Mouse (Mus musculus): ENCODE results near the gene Ppfia2. TPM values are rescaled to one million over a fixed set of nuclear protein-coding genes. Genes with fewer than 3 reads are reported as not detected.

The Ppfia2 gene
- polyA plus RNA-seq, 1 experiment from 2014 or later = 0.27 TPM

DNA sequence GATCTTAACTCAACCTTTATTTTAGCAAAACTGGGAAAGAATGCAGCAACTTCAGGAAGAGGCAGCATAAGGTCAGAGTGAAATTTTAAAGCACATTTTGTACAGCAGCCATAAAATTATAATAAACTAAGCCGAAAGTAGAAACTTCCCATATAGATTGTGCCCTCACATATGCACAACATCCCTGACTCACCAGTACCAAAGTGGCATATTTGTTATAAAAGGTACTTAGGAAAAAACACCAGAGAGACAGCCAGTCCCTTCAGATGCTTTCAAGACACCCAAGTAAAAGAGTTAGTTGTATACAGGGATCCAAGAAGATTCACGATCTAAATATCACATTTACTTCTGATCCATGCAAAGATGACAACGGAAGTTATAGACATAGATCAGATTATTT, 468.7 kb downstream of the Ppfia2 start:
- Histone ChIP-seq H3K36me3 (ENCODE audit: control insufficient read depth, insufficient read depth, low read length) (no peaks in the 10 kb centered on the region), H3K4me2 (ENCODE audit: low read depth, severe bottlenecking) (no peak overlapping the region), H3K9ac (ENCODE audit: low read length) (no peak overlapping the region), H3K4me1 (ENCODE audit: control insufficient read depth, insufficient read depth, low read length) (no peaks in the 10 kb centered on the region), H3K9me3 (ENCODE audit: control insufficient read depth, low read length) (no peaks in the 10 kb centered on the region), H3K27ac (replicated peaks; ENCODE audit: low read depth, low read length) (no peak overlapping the region), H3K27me3 (ENCODE audit: control insufficient read depth, insufficient read depth, low read length) (no peaks in the 10 kb centered on the region), H3K4me3 (ENCODE audit: low read depth, low read length) (no peak overlapping the region)
- 86% methylated on average over 3 of the region's 3 CpGs for WGBS
- ATAC-seq (ENCODE audit: insufficient number of reproducible peaks, low FRiP score, low TSS enrichment, low read depth) (no peak), DNase-seq (ENCODE audit: low spot score) (no peak)

- H3K4me2 ChIP-seq (ENCODE audit: low read depth, severe bottlenecking) = no peak overlapping the region
- H3K36me3 ChIP-seq (ENCODE audit: control insufficient read depth, insufficient read depth, low read length) = no peaks in the 10 kb centered on the region
- WGBS = 89% methylated on average over 1 of the region's 1 CpGs
- no peak overlapping the region for H3K9ac ChIP-seq (ENCODE audit: low read length)
- H3K9me3 ChIP-seq (ENCODE audit: control insufficient read depth, low read length) = no peaks in the 10 kb centered on the region
- no peaks in the 10 kb centered on the region for H3K4me1 ChIP-seq (ENCODE audit: control insufficient read depth, insufficient read depth, low read length)
- no peak overlapping the region for H3K4me3 ChIP-seq (ENCODE audit: low read depth, low read length)
- no peaks in the 10 kb centered on the region for H3K27me3 ChIP-seq (ENCODE audit: control insufficient read depth, insufficient read depth, low read length)
- no peak for ATAC-seq (ENCODE audit: insufficient number of reproducible peaks, low FRiP score, low TSS enrichment, low read depth)
- no peak overlapping the region for H3K27ac ChIP-seq (replicated peaks; ENCODE audit: low read depth, low read length)
- no peak for DNase-seq (ENCODE audit: low spot score)
Measured at GRCm38 (mm10) chr10:106939441-106939840, 469.3 kb downstream of the Ppfia2 start.

DNA sequence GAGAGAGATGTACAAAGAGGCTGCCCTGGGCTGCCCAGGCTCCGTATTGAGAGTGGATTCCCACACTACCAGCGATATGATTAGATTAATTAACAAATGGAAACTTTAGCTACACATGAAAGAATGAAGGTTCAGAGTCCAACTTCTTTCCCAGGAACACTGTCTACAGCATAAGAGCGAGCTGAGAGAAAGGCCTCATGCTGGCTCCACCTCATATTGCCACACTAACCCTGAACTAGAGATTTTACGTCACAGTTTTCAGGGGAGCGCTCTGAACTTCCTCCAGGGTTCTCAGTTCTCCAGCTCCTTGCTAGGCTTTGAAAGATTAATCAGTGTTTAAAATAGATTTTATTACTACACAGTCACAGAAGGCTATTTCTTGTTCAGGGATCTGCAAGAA, 471.2 kb downstream of the Ppfia2 start:
- Histone ChIP-seq H3K9ac (ENCODE audit: low read length) (no peak overlapping the region), H3K27me3 (ENCODE audit: control insufficient read depth, insufficient read depth, low read length) (no peaks in the 10 kb centered on the region), H3K4me2 (ENCODE audit: low read depth, severe bottlenecking) (no peak overlapping the region), H3K36me3 (ENCODE audit: control insufficient read depth, insufficient read depth, low read length) (no peaks in the 10 kb centered on the region), H3K4me1 (ENCODE audit: control insufficient read depth, insufficient read depth, low read length) (no peaks in the 10 kb centered on the region), H3K9me3 (ENCODE audit: control insufficient read depth, low read length) (no peaks in the 10 kb centered on the region), H3K4me3 (ENCODE audit: low read depth, low read length) (no peak overlapping the region), H3K27ac (replicated peaks; ENCODE audit: low read depth, low read length) (no peak overlapping the region)
- DNase-seq (ENCODE audit: low spot score) (no peak), ATAC-seq (ENCODE audit: insufficient number of reproducible peaks, low FRiP score, low TSS enrichment, low read depth) (no peak)
- 76% methylated on average over 5 of the region's 5 CpGs for WGBS

- Histone ChIP-seq H3K36me3 (ENCODE audit: control insufficient read depth, insufficient read depth, low read length) (no peaks in the 10 kb centered on the region), H3K27ac (replicated peaks; ENCODE audit: low read depth, low read length) (no peak overlapping the region), H3K9me3 (ENCODE audit: control insufficient read depth, low read length) (no peaks in the 10 kb centered on the region), H3K9ac (ENCODE audit: low read length) (no peak overlapping the region), H3K4me2 (ENCODE audit: low read depth, severe bottlenecking) (no peak overlapping the region), H3K4me1 (ENCODE audit: control insufficient read depth, insufficient read depth, low read length) (no peaks in the 10 kb centered on the region), H3K4me3 (ENCODE audit: low read depth, low read length) (no peak overlapping the region), H3K27me3 (ENCODE audit: control insufficient read depth, insufficient read depth, low read length) (no peaks in the 10 kb centered on the region)
- ATAC-seq (ENCODE audit: insufficient number of reproducible peaks, low FRiP score, low TSS enrichment, low read depth) (no peak), DNase-seq (ENCODE audit: low spot score) (no peak)
- 84% methylated on average over 3 of the region's 3 CpGs for WGBS
Measured at GRCm38 (mm10) chr10:106959026-106959425, 488.9 kb downstream of the Ppfia2 start.

DNA sequence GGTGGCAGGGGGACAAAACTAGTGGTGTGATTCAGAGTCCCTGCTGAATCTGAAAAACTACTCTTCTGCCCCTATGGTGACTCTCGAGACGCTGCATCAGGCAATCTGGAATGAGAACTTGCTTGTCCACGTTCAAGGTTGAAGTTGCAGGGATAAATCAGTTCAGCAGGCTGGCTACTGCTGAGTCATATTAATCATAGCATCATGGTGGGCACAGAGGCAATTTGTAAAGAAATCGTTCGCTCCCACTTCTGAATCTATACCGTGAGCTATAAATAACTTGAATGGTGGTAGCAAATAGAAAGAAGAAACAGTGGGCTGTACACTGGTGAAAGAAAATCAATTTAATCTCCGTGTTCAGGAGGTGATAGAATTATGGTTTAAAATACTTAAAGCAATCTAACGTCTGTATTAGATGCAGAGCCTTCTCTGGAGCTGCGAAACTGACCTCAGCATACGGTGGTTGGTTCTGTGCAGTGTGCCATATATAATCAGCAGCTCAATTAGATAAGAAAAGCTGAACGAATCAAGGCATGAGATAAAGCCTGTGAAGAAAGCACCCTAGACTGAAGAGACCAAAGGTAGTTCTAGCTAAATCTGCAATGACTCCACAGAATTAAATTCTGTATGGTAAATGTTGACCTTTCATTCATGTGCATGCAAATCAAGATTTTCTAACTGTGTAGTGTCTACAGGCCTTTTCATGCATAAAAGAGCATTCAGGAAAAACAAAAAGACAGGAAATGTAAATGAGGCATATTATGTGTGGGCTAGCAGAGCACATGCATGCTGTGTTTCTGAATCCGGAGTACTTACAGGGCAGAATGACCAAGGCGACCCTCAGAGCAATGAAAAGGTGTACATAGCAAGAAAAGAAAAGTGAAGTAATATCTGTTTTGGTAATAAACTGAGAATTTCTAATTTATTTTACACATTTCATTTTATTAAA, 505.3 kb downstream of the Ppfia2 start:
- H3K9me3 ChIP-seq (ENCODE audit: control insufficient read depth, low read length) = no peaks in the 10 kb centered on the region
- H3K27me3 ChIP-seq (ENCODE audit: control insufficient read depth, insufficient read depth, low read length) = no peaks in the 10 kb centered on the region
- H3K4me2 ChIP-seq (ENCODE audit: low read depth, severe bottlenecking) = no peak overlapping the region
- no peaks in the 10 kb centered on the region for H3K4me1 ChIP-seq (ENCODE audit: control insufficient read depth, insufficient read depth, low read length)
- DNase-seq (ENCODE audit: low spot score) (no peak), ATAC-seq (ENCODE audit: insufficient number of reproducible peaks, low FRiP score, low TSS enrichment, low read depth) (no peak)
- H3K36me3 ChIP-seq (ENCODE audit: control insufficient read depth, insufficient read depth, low read length) = no peaks in the 10 kb centered on the region
- H3K27ac ChIP-seq (replicated peaks; ENCODE audit: low read depth, low read length) = no peak overlapping the region
- no peak overlapping the region for H3K4me3 ChIP-seq (ENCODE audit: low read depth, low read length)
- no peak overlapping the region for H3K9ac ChIP-seq (ENCODE audit: low read length)
- WGBS = 81% methylated on average over 13 of the region's 13 CpGs
